Mouse (Mus musculus) forebrain, embryonic 12.5 days (tissue): ENCODE results near the gene Fam161a. TPM values are rescaled to one million over a fixed set of nuclear protein-coding genes. Genes with fewer than 3 reads are reported as not detected.

Source experiments
- ATAC-seq: fragments of 200-750 bp; cut with Nextera tagmentation; 2 replicates; pipeline ENCODE4 v1.8.0; 2017; ENCODE audit warnings: moderate TSS enrichment; ENCODE audit not compliant: low FRiP score
- H3K27ac ChIP-seq: fragments of 300-500 bp; sonication (generic); 2 replicates; pipeline ENCODE4 v1.5.1; 2016; ENCODE audit warnings: mild to moderate bottlenecking
- H3K27me3 ChIP-seq: fragments of 300-500 bp; sonication (generic); 2 replicates; pipeline ENCODE4 v1.6.1; 2016; ENCODE audit warnings: mild to moderate bottlenecking
- H3K36me3 ChIP-seq: fragments of 300-500 bp; sonication (generic); replicated peaks from 2 replicates; pipeline ENCODE4 v1.6.1; 2016; ENCODE audit warnings: mild to moderate bottlenecking
- H3K4me1 ChIP-seq: fragments of 300-500 bp; sonication (generic); 2 replicates; pipeline ENCODE4 v1.6.1; 2016
- H3K4me2 ChIP-seq: fragments of 300-500 bp; sonication (generic); 2 replicates; pipeline ENCODE4 v1.6.1; 2016; ENCODE audit warnings: mild to moderate bottlenecking, moderate library complexity
- H3K4me3 ChIP-seq: fragments of 300-500 bp; sonication (generic); replicated peaks from 2 replicates; pipeline ENCODE4 v1.5.1; 2016; ENCODE audit warnings: mild to moderate bottlenecking
- H3K9ac ChIP-seq: fragments of 300-500 bp; sonication (generic); 2 replicates; pipeline ENCODE4 v1.6.1; 2016; ENCODE audit warnings: mild to moderate bottlenecking
- H3K9me3 ChIP-seq: fragments of 300-500 bp; sonication (generic); 2 replicates; pipeline ENCODE4 v1.6.1; 2016
- WGBS: fragments of 180-500 bp; shearing (Covaris S2); methylation state at CpG from one replicate; pipeline ENCODE4 v1.1.7; 2016; 5-methylcytosine and 5-hydroxymethylcytosine counted together
- polyA plus RNA-seq: library from polyadenylated mRNA; unstranded; fragments of >200 nt; fragmentation: Nextera tagmentation; extraction: Ambion mirVana; gene quantifications from 2 replicates; pipeline ENCODE4 v1.2.1, GENCODE M21; 2016

Gene Fam161a
- polyA plus RNA-seq, 1 experiment from 2014 or later: 2.8 TPM

DNA sequence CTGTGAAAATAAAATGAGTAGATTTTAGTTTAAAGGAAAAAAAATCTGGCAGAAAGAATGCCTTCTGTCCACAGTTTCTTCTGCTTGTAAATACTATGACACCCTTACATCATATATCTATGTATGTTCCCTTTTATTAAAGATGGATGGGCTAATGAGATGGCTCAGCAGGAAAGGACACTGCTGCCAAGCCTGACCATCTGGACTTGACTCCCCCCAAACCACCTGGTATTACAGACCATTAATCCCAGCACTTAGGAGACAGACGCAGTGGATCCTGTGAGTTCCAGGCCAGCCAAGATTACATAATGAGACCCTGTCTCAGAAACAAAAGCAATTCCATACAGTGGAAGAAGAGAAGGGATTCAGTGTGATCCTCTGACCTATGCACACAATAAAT is 28.6 kb upstream of the Fam161a start:
- Histone ChIP-seq H3K9me3 (peaks cover 4% of the 10 kb centered on the region; the same call in 1 of the 2 replicates), H3K4me2 (no peak overlapping the region), H3K27ac (no peak overlapping the region), H3K27me3 (no peaks in the 10 kb centered on the region), H3K9ac (no peak overlapping the region), H3K4me1 (peaks cover 37% of the 10 kb centered on the region), H3K36me3 (peaks cover 16% of the 10 kb centered on the region), H3K4me3 (no peak overlapping the region)
- no peak for ATAC-seq
- WGBS: 64% methylated on average over 1 of the region's 1 CpGs

DNA sequence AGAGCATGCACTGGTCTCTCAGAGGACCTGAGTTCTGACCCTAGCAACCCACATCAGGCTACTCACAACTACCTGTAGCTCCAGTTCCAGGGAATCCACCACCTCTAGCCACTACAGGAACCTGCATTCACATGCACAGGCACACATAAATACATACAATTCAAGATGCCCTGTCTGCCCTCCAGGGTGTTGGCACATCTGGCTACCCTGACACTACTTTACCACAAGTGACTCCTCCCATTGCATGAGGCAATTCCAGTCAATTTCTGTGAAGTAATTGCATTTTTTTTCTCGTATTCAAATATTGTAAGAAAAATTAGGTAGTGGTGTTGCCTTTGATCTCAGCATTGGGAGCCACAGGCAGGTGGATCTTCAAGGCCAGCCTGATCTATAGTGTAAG is 28.1 kb upstream of the Fam161a start:
- Histone ChIP-seq H3K27ac (no peak overlapping the region), H3K4me1 (peaks cover 35% of the 10 kb centered on the region), H3K9ac (no peak overlapping the region), H3K9me3 (no peaks in the 10 kb centered on the region), H3K36me3 (peaks cover 14% of the 10 kb centered on the region), H3K4me3 (no peak overlapping the region), H3K27me3 (no peaks in the 10 kb centered on the region), H3K4me2 (no peak overlapping the region)
- WGBS: 88% methylated on average over 1 of the region's 1 CpGs
- no peak for ATAC-seq

DNA sequence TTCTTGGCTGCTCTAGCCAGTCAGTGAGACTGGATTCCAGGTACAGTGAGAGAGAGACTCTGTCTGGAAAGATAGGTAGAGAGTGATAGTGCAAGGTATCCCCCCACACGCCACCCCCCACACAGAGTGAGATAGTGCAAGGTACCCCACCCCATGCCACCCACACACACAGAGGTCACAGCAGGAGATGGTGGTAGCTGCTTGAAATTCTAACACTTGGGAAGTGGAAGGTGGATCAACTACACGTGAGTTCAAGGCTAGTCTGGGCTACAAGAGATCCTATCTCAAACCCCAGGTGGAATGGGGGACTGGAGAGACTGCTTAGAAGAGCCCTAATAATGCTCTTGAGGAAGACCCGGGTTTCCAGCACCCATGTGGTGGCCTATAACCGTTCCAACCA is 26.3 kb upstream of the Fam161a start:
- peak overlapping the region; percentile 69 for H3K4me3 ChIP-seq
- H3K27me3 ChIP-seq: no peaks in the 10 kb centered on the region
- H3K36me3 ChIP-seq: peaks cover 14% of the 10 kb centered on the region
- no peaks in the 10 kb centered on the region for H3K9me3 ChIP-seq
- no peak for ATAC-seq
- no peak overlapping the region for H3K27ac ChIP-seq
- H3K9ac ChIP-seq: peak overlapping the region; percentile 61
- peaks cover 25% of the 10 kb centered on the region for H3K4me1 ChIP-seq
- H3K4me2 ChIP-seq: peak overlapping the region; percentile 72
- 57% methylated on average over 4 of the region's 4 CpGs for WGBS

DNA sequence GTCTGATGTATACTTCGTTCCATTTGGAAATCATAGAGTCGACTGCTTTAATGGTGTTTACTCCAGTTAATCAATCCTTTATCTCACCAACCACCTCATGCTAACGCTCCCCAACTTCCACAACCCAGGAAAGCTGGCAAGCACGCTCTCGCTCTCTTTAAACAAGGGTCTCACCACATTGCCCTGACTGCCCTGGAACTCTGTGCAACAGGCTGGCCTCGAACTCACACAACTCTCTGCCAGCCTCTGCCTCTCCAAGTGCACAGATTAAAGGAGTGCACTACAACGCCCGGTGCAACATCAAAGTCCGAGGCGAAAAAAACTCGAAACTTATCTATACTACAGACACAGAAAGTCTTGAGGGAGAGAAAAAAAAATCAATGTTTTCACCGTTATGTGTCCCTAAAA is 25.8 kb upstream of the Fam161a start:
- peak overlapping the region; percentile 61 for H3K9ac ChIP-seq
- H3K27me3 ChIP-seq: no peaks in the 10 kb centered on the region
- H3K9me3 ChIP-seq: no peaks in the 10 kb centered on the region
- peak; percentile 64 for ATAC-seq
- H3K4me1 ChIP-seq: peaks cover 20% of the 10 kb centered on the region
- peak overlapping the region; percentile 72 for H3K4me2 ChIP-seq
- peaks cover 14% of the 10 kb centered on the region; the same call in 1 of the 2 replicates for H3K36me3 ChIP-seq
- peak overlapping the region; percentile 98 for H3K27ac ChIP-seq
- 5% methylated on average over 12 of the region's 12 CpGs for WGBS
- peak overlapping the region; percentile 69 for H3K4me3 ChIP-seq

DNA sequence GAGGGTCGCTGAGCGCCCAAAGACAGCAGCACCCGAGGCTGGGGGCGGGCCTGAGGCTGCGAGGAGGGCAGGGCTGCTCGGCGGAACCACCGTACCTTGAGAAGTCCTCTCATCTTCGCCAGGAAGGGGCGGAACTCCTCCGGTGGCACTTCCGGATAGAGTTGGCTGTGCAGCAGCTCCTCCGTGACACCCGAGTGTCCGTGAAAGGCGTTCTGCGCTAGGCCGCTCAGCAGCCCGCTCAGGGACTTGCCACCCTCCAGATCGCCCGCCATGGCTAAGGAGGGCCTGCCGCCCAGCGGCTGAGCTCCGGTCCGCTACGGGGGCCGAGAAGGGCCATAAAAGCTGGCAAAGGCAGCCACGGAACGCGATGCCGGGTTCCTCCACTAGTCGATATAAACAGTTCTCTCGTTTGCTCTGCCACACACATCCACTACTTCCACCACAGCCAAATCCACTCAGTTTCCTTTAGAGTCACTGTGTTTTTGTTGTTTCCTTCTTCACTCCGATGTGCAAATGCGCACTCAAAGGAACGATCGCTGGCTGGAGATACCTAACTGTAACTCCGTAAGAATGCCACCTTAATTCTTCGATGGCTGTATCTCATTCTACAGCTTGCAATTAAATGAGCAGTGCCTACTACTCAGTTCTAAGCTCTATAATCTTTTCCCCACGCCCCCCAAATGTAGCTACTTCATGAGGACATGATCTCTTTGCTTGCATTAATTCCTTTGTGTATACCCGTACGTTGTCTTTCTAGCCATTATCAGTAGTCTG is 25.2 kb upstream of the Fam161a start, which contains the start of the genes Gm28048 and Commd1:
TSS of gene Gm28048 (minus strand) at position 107 of the 774 bp plus-strand sequence.
TSS of gene Commd1 (minus strand) at position 399 of the 774 bp plus-strand sequence.
- peaks cover 15% of the 10 kb centered on the region for H3K4me1 ChIP-seq
- WGBS: 2% methylated on average over 42 of the region's 42 CpGs
- no peaks in the 10 kb centered on the region for H3K9me3 ChIP-seq
- peak within 1 kb of the TSS; percentile 72 for H3K4me2 ChIP-seq
- H3K27ac ChIP-seq: peak within 1 kb of the TSS; percentile 98
- no peaks in the 10 kb centered on the region for H3K27me3 ChIP-seq
- H3K36me3 ChIP-seq: peaks cover 10% of the 10 kb centered on the region; the same call in 1 of the 2 replicates
- peak; percentile 93 for ATAC-seq
- peak within 1 kb of the TSS; percentile 61 for H3K9ac ChIP-seq
- H3K4me3 ChIP-seq: peak within 1 kb of the TSS; percentile 69

DNA sequence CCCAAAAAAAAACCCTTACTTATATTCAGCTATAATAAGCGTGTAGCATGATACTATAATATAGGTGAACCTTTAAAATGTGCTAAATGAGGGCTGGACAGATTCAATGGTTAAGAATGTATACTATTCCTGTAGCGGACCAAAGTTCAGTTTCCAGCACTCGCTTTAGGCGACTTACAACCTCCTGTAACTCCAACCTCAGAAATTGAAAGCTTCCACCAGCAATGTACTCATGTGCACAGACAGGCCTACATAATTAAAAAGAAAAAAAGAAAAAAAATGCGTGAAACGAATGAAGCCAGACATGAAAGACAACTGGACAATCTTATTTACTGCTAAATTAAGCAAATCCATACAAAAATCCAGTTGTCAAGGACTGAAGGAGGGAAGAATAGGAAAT is 24.5 kb upstream of the Fam161a start:
- WGBS: 69% methylated on average over 6 of the region's 6 CpGs
- Histone ChIP-seq H3K4me2 (peak overlapping the region; percentile 72; the same call in 1 of the 2 replicates), H3K27ac (no peak overlapping the region), H3K9ac (no peak overlapping the region), H3K27me3 (no peaks in the 10 kb centered on the region), H3K9me3 (no peaks in the 10 kb centered on the region), H3K4me1 (peaks cover 11% of the 10 kb centered on the region), H3K4me3 (no peak overlapping the region), H3K36me3 (peaks cover 9% of the 10 kb centered on the region; the same call in 1 of the 2 replicates)
- no peak for ATAC-seq

DNA sequence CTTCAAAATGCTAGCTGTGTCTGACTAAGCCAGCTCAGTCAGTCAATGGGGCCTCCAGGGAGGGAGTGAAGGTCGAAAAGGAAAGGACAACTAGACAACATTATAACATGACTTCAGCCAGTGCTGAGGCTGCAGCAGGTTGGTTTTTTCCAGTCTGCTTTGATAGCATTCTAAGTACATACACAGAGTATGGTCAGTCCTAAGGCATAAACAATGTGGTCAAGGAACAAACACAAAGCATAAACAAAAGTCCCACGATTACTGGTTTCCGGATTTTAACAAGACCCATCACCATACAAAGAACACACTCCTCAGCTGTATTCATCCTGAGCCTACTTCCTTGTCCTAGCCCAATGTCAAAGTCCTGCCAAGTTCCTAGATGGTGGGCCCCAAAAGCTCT is 21.8 kb upstream of the Fam161a start:
- no peak overlapping the region for H3K27ac ChIP-seq
- no peaks in the 10 kb centered on the region for H3K9me3 ChIP-seq
- peaks cover 10% of the 10 kb centered on the region for H3K4me1 ChIP-seq
- no peak overlapping the region for H3K4me2 ChIP-seq
- H3K36me3 ChIP-seq: no peaks in the 10 kb centered on the region
- H3K4me3 ChIP-seq: no peak overlapping the region
- no peak overlapping the region for H3K9ac ChIP-seq
- no peaks in the 10 kb centered on the region for H3K27me3 ChIP-seq
- 77% methylated on average over 3 of the region's 3 CpGs for WGBS
- ATAC-seq: no peak

DNA sequence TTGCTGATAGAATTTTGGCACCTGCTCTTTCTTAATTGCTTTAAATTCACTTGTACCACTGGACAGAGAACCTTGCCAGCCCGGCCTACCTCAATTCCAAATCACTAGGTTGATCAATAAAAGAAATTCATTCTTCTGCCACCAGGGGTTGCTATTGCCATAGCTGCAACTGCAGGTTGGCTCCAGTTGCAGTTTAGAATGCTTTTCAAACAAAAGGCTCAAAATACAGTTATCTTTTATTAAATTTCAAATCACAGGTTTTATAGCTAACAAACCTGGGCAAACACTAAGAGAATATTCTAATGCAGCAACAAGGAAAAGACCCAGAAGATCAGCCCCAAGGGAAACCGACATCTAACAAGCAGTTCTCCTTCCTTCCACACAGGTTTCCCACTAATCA is 20.0 kb upstream of the Fam161a start:
- WGBS: 60% methylated on average over 2 of the region's 2 CpGs
- peaks cover 11% of the 10 kb centered on the region for H3K4me1 ChIP-seq
- ATAC-seq: no peak

DNA sequence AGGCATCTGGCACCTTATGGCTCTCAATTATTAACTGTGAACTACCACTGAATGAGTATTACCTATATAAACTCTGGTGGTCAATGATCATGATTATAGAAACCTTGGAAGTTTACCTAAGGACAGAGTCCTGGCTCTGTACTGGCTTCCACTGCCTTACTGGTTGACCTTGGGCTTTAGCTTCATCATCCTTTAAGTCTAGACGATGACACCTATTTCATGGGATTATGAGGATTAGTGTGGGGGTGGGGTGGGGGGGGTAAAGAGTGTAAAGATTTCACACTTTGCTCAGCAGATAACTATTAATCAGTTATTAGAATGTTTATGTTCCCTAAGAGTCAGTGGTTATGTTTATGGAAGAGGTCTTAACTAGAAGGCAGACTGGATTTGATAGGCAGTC is 17.5 kb upstream of the Fam161a start:
- H3K27me3 ChIP-seq: no peaks in the 10 kb centered on the region
- peaks cover 13% of the 10 kb centered on the region for H3K36me3 ChIP-seq
- H3K4me3 ChIP-seq: peak overlapping the region; percentile 94
- H3K4me2 ChIP-seq: peak overlapping the region; percentile 94
- H3K27ac ChIP-seq: peak overlapping the region; percentile 94
- ATAC-seq: peak; percentile 2; the same call in 1 of the 2 replicates
- peak overlapping the region; percentile 91 for H3K9ac ChIP-seq
- no peaks in the 10 kb centered on the region for H3K9me3 ChIP-seq
- H3K4me1 ChIP-seq: peaks cover 11% of the 10 kb centered on the region
- 57% methylated on average over 1 of the region's 1 CpGs for WGBS

More for the DNA sequence above, 20.0 kb upstream of the Fam161a start:
- no peak overlapping the region for H3K4me2 ChIP-seq
- no peak overlapping the region for H3K4me3 ChIP-seq
- no peaks in the 10 kb centered on the region for H3K9me3 ChIP-seq
- no peak overlapping the region for H3K27ac ChIP-seq
- H3K36me3 ChIP-seq: no peaks in the 10 kb centered on the region
- no peaks in the 10 kb centered on the region for H3K27me3 ChIP-seq
- no peak overlapping the region for H3K9ac ChIP-seq

DNA sequence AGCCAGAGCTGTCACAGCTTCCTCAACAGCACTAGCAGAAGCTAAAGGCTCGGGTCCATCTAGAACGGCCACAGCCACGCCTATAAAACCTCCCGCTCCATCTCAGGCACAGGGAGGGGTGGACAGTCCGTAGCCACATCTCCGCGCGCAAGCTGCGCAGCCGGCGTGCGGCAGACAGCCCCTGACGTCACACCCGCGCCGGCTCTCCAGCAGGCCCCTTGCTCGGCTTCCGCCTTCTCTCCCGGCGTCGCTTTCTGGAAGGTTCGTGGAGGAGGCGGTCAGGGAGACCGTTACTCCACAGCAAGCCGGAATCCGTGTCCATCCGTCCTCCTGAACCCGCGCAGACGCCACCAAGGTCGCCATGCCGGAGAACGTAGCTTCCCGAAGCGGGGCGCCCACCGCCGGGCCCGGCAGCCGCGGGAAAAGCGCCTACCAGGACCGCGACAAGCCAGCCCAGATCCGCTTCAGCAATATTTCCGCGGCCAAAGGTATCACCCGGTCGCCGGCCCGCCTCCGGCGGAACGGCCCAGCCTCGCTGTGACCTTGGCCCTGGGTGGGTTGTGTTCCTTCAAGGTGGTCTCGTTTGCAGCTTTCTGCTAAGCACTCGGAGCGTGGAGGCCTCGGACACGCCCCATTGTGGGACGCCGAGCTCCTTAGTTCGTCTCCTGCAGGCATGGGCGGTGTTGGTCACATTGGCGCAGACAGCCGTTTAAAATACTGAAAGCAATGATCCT is 16.8 kb upstream of the Fam161a start, which contains the start of gene Cct4:
TSS of gene Cct4 (plus strand) at position 127 of the 734 bp plus-strand sequence.
- H3K27ac ChIP-seq: peak within 1 kb of the TSS; percentile 94
- H3K9ac ChIP-seq: peak within 1 kb of the TSS; percentile 91
- H3K36me3 ChIP-seq: peaks cover 20% of the 10 kb centered on the region
- peak within 1 kb of the TSS; percentile 94 for H3K4me2 ChIP-seq
- no peaks in the 10 kb centered on the region for H3K9me3 ChIP-seq
- H3K4me3 ChIP-seq: peak within 1 kb of the TSS; percentile 94
- peaks cover 11% of the 10 kb centered on the region for H3K4me1 ChIP-seq
- under 1% methylated on average over 66 of the region's 66 CpGs for WGBS
- H3K27me3 ChIP-seq: no peaks in the 10 kb centered on the region
- ATAC-seq: peak; percentile 99

DNA sequence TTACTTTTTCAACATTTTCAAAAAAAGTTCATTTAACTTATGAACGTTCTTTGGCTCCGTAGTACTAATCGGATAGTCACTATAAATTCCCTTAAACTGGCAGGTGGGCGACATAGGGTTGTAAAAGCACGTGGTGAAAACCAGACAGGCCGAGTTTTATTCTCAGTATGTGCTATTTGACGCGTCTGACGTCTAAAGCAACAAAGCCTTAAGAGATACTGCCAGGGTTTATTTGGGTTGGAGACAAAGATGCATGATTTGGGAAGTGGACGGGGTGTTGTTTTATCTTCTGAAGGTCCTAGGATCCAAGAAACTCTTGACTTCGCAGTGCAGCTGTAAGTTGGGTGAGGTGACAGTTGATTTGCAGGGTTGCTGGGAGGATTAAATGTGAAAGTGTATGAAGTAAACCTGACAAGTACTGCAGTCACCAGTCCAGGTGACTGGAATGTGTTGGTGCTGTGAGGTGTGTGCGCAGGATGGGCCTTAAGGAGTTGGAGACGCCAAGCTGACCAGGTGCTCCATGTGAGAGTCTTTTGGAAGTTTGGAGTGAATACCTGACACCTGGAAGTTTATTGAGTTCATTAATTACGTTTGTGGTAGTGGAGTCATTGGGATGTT is 16.0 kb upstream of the Fam161a start:
- H3K27ac ChIP-seq: 0 out of 2 replicates have a peak overlapping the region, but pooled peaks have one; percentile 94
- peak overlapping the region; percentile 94 for H3K4me2 ChIP-seq
- H3K9me3 ChIP-seq: no peaks in the 10 kb centered on the region
- H3K27me3 ChIP-seq: no peaks in the 10 kb centered on the region
- H3K4me1 ChIP-seq: peaks cover 11% of the 10 kb centered on the region
- H3K36me3 ChIP-seq: peaks cover 26% of the 10 kb centered on the region
- peak overlapping the region; percentile 91 for H3K9ac ChIP-seq
- ATAC-seq: no peak
- H3K4me3 ChIP-seq: peak overlapping the region; percentile 94
- 14% methylated on average over 14 of the region's 14 CpGs for WGBS

DNA sequence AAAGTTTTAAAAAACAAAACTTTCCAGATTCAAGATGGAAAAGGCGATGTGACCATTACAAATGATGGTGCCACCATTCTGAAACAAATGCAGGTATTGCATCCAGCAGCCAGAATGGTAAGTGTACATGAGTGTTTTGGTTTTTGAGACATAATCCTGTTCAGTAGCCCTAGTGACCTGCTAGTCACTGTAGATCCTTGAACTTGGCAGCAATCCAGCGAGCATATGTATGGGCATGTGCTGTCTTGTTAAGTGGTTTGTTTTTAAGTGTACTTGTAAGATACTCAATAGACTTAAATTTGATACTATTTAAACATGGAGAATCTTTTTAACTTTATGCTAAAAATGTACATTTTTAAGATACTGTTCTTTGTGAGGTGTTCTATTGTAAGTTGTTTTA is 13.1 kb upstream of the Fam161a start:
- no peak overlapping the region for H3K4me3 ChIP-seq
- ATAC-seq: no peak
- no peaks in the 10 kb centered on the region for H3K27me3 ChIP-seq
- peaks cover 49% of the 10 kb centered on the region for H3K36me3 ChIP-seq
- H3K4me2 ChIP-seq: no peak overlapping the region
- H3K9ac ChIP-seq: no peak overlapping the region
- no peaks in the 10 kb centered on the region for H3K9me3 ChIP-seq
- peaks cover 11% of the 10 kb centered on the region for H3K4me1 ChIP-seq
- H3K27ac ChIP-seq: no peak overlapping the region
- WGBS: 91% methylated on average over 2 of the region's 2 CpGs
